Mouse (Mus musculus): ENCODE measurements around the gene Agap1. TPM values are rescaled to one million over a fixed set of nuclear protein-coding genes. Genes with fewer than 3 reads are reported as not detected.

The Agap1 gene
- polyA plus RNA-seq, 1 experiment from 2014 or later, result 72.2 TPM

DNA sequence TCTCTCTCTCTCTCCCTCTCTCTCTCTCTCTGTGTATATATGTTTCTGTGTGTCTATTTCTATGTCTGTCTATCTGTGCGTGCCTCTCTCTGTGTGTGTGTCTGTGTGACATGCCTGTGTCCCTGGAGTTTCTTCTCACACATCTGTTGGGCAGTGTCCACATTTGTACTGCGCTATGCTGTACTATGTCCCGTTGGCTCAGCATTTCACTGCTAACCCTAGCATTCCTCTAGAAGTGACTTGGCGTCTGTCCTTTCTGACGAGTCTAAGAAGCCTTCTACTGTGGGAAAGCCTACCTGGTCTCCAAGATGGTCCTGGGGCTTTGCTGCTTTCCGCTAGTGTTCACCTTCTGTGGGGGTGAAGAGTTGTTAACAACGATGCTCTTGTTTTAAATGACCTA lies 368.4 kb downstream of the Agap1 start:
- H3K27me3 ChIP-seq (ENCODE audit: control insufficient read depth, insufficient read depth, low read length), result no peaks in the 10 kb centered on the region
- no peak for ATAC-seq (ENCODE audit: low FRiP score)
- no peak overlapping the region for H3K9ac ChIP-seq
- H3K27ac ChIP-seq, result no peak overlapping the region
- DNase-seq (ENCODE audit: low spot score), result no peak
- H3K9me3 ChIP-seq (ENCODE audit: control insufficient read depth, low read length), result no peaks in the 10 kb centered on the region
- no peak overlapping the region for H3K4me3 ChIP-seq (replicated peaks; ENCODE audit: low read length)
- H3K4me2 ChIP-seq (replicated peaks), result no peak overlapping the region
- H3K36me3 ChIP-seq (replicated peaks; ENCODE audit: control insufficient read depth, insufficient read depth), result no peaks in the 10 kb centered on the region
- WGBS, result 86% methylated on average over 7 of the region's 7 CpGs
- peaks cover 13% of the 10 kb centered on the region for H3K4me1 ChIP-seq (replicated peaks; ENCODE audit: control insufficient read depth, insufficient read depth, low read length)

DNA sequence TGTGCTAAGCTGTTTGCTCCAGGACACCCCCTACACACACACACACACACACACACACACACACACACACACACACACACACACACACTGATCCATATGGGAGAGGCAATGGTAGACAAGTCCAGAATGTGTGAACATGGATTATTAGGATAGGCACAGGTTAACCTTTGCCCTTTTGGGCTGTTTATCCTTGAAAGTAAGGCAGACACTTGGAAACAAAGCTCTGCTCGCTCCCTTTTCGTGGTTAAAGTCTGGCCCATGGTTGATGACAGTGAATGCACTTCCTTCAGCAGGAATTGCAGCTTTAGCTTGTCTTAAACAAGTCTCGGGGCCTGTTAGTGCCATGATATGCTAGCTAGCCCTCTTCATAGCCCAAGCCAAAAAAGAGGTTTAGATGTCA lies 372.4 kb downstream of the Agap1 start:
- Histone ChIP-seq H3K27ac (no peak overlapping the region), H3K9me3 (ENCODE audit: control insufficient read depth, low read length) (no peaks in the 10 kb centered on the region), H3K9ac (no peak overlapping the region), H3K4me3 (replicated peaks; ENCODE audit: low read length) (no peak overlapping the region), H3K27me3 (ENCODE audit: control insufficient read depth, insufficient read depth, low read length) (no peaks in the 10 kb centered on the region), H3K36me3 (replicated peaks; ENCODE audit: control insufficient read depth, insufficient read depth) (peaks cover 3% of the 10 kb centered on the region; the same call in 1 of the 2 replicates), H3K4me2 (replicated peaks) (no peak overlapping the region), H3K4me1 (replicated peaks; ENCODE audit: control insufficient read depth, insufficient read depth, low read length) (peaks cover 13% of the 10 kb centered on the region)
- DNase-seq (ENCODE audit: low spot score), result no peak
- WGBS, result 49% methylated on average over 3 of the region's 3 CpGs
- no peak for ATAC-seq (ENCODE audit: low FRiP score)

DNA sequence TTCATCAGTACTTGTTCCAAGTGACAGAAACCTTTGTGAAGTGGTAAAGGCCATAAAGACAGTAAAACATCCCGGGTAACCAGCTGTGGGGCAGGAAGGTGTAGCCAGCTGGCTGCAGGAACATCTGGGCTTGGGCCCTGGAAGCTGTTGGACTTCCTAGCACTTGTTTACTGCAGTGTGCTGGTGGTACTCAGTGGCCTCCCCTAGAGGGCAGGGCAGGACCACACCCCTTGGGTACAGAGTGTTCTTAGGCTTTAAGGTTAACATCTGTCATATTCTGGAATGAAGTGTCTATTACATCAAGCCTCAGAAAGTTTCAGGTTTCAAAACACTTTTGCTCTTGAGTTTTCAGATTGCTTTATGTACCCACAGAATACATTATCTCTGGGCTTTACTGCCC lies 376.5 kb downstream of the Agap1 start:
- ATAC-seq (ENCODE audit: low FRiP score), result no peak
- peaks cover 26% of the 10 kb centered on the region for H3K36me3 ChIP-seq (replicated peaks; ENCODE audit: control insufficient read depth, insufficient read depth)

DNA sequence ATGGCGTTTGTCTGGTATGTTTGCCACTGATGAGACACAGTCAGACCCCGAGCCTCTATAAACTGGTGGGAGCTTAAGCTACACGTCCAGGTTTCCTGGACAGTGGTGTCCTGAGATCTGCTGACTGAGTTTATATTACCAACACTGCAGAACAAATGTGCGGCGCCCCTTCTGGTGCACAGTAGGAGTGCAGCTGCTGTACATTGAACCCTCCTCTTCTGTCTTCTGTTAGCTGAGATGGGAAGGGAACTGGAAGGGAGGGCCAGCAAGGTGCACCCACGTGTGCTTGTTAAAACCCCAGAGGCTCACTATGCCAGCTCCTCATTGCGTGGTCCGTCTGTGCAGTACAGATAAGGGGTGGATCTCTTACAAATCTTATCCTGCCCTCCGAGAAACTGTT lies 389.5 kb downstream of the Agap1 start:
- ATAC-seq (ENCODE audit: low FRiP score) (no peak), DNase-seq (ENCODE audit: low spot score) (no peak)
- Histone ChIP-seq H3K9me3 (ENCODE audit: control insufficient read depth, low read length) (no peaks in the 10 kb centered on the region), H3K4me1 (replicated peaks; ENCODE audit: control insufficient read depth, insufficient read depth, low read length) (peaks cover 34% of the 10 kb centered on the region), H3K36me3 (replicated peaks; ENCODE audit: control insufficient read depth, insufficient read depth) (peaks cover 38% of the 10 kb centered on the region), H3K4me3 (replicated peaks; ENCODE audit: low read length) (no peak overlapping the region), H3K9ac (no peak overlapping the region), H3K27ac (no peak overlapping the region), H3K27me3 (ENCODE audit: control insufficient read depth, insufficient read depth, low read length) (no peaks in the 10 kb centered on the region), H3K4me2 (replicated peaks) (no peak overlapping the region)
- 69% methylated on average over 9 of the region's 9 CpGs for WGBS

More for the DNA sequence above, 376.5 kb downstream of the Agap1 start:
- DNase-seq (ENCODE audit: low spot score), result no peak
- H3K9me3 ChIP-seq (ENCODE audit: control insufficient read depth, low read length), result no peaks in the 10 kb centered on the region
- no peaks in the 10 kb centered on the region for H3K4me1 ChIP-seq (replicated peaks; ENCODE audit: control insufficient read depth, insufficient read depth, low read length)
- H3K27ac ChIP-seq, result no peak overlapping the region
- no peak overlapping the region for H3K4me3 ChIP-seq (replicated peaks; ENCODE audit: low read length)
- 91% methylated on average over 1 of the region's 1 CpGs for WGBS
- H3K27me3 ChIP-seq (ENCODE audit: control insufficient read depth, insufficient read depth, low read length), result no peaks in the 10 kb centered on the region
- H3K9ac ChIP-seq, result no peak overlapping the region
- no peak overlapping the region for H3K4me2 ChIP-seq (replicated peaks)

DNA sequence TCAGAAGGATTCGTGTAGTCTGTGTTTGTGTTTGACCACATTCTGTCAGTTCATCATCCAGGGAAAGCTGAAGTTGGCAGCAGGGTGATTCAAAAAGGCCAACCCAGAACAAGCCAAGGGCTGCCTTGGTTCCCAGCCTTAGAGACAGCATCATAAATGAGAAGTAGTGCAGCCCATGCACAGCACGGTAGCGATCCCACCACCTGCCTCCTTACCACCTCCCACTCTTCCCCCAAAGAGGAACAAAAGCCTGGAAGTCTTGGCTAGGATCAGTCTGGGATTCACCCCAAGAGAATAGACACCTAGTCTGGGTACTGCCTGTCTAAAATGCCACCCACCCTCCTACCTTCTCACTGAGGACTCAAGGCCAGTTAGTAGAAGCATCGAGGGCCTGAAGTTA lies 390.9 kb downstream of the Agap1 start:
- Histone ChIP-seq H3K27ac (no peak overlapping the region), H3K4me3 (replicated peaks; ENCODE audit: low read length) (no peak overlapping the region), H3K4me1 (replicated peaks; ENCODE audit: control insufficient read depth, insufficient read depth, low read length) (peaks cover 46% of the 10 kb centered on the region), H3K4me2 (replicated peaks) (no peak overlapping the region), H3K36me3 (replicated peaks; ENCODE audit: control insufficient read depth, insufficient read depth) (peaks cover 29% of the 10 kb centered on the region), H3K9me3 (ENCODE audit: control insufficient read depth, low read length) (no peaks in the 10 kb centered on the region), H3K9ac (no peak overlapping the region), H3K27me3 (ENCODE audit: control insufficient read depth, insufficient read depth, low read length) (no peaks in the 10 kb centered on the region)
- DNase-seq (ENCODE audit: low spot score) (no peak), ATAC-seq (ENCODE audit: low FRiP score) (no peak)
- 77% methylated on average over 4 of the region's 4 CpGs for WGBS

DNA sequence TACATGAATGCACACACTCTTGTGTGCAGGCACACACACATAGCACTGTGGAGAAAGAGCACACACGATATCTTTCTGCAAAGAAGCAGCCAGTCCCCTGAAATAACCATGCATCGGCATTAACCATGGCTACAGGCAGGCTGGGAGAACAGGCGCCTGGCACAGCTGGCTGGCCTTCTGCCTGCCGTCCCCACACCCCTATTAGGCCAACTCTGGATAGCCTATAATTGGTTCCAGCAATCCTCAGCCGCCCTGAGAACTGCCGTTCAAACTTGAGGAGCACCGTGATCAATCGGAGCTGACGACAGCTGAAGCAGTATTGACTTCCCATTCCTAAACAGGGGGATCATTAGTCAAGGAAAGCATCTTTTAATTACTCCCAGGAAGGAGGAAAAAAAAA lies 391.5 kb downstream of the Agap1 start:
- H3K36me3 ChIP-seq (replicated peaks; ENCODE audit: control insufficient read depth, insufficient read depth), result peaks cover 29% of the 10 kb centered on the region
- WGBS, result 48% methylated on average over 9 of the region's 9 CpGs
- no peak overlapping the region for H3K9ac ChIP-seq
- H3K4me1 ChIP-seq (replicated peaks; ENCODE audit: control insufficient read depth, insufficient read depth, low read length), result peaks cover 46% of the 10 kb centered on the region
- no peak overlapping the region for H3K27ac ChIP-seq
- H3K27me3 ChIP-seq (ENCODE audit: control insufficient read depth, insufficient read depth, low read length), result no peaks in the 10 kb centered on the region
- H3K9me3 ChIP-seq (ENCODE audit: control insufficient read depth, low read length), result no peaks in the 10 kb centered on the region
- ATAC-seq (ENCODE audit: low FRiP score) (no peak), DNase-seq (ENCODE audit: low spot score) (no peak)
- no peak overlapping the region for H3K4me3 ChIP-seq (replicated peaks; ENCODE audit: low read length)
- H3K4me2 ChIP-seq (replicated peaks), result no peak overlapping the region

DNA sequence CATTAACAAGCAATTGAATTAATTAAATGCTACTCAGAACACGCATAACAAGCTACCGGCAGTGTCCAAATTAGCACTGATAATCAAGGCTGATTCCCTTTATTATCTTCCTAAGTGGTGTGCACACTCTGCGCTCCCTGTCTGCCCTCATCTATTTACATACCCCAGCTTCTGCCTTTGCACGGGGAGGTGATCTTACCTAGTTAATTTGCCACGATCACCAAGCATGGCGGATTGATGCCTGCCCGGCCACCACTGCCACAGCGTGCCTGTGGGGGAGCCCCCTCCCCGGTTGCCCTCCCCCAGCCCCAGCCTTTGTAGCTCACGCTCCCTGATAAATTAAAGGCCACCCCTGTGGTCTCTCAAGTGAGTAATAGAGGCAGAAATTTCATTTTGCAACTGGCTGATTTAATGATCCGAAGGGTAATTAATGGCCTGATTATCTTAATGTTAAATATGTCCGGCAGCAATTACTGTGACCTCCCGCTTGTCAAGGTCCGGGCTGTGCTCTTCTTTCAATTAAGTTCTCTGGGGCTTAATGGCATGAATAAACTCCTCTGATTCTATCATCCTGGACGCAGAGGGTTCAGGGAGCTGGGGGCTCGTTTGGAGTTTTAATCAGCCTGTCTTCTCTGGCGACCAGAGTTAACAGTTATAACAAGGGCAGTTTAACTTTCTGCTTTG lies 393.9 kb downstream of the Agap1 start:
- Histone ChIP-seq H3K9me3 (ENCODE audit: control insufficient read depth, low read length) (no peaks in the 10 kb centered on the region), H3K36me3 (replicated peaks; ENCODE audit: control insufficient read depth, insufficient read depth) (peaks cover 8% of the 10 kb centered on the region), H3K4me2 (replicated peaks) (peak overlapping the region; percentile 7; the same call in 1 of the 2 replicates), H3K27ac (peak overlapping the region; percentile 36; the same call in 1 of the 2 replicates), H3K27me3 (ENCODE audit: control insufficient read depth, insufficient read depth, low read length) (no peaks in the 10 kb centered on the region), H3K4me3 (replicated peaks; ENCODE audit: low read length) (no peak overlapping the region), H3K4me1 (replicated peaks; ENCODE audit: control insufficient read depth, insufficient read depth, low read length) (peaks cover 46% of the 10 kb centered on the region), H3K9ac (0 out of 2 replicates have a peak overlapping the region, but pooled peaks have one; percentile 13)
- DNase-seq (ENCODE audit: low spot score) (no peak), ATAC-seq (ENCODE audit: low FRiP score) (peak; percentile 55)
- 16% methylated on average over 17 of the region's 17 CpGs for WGBS

DNA sequence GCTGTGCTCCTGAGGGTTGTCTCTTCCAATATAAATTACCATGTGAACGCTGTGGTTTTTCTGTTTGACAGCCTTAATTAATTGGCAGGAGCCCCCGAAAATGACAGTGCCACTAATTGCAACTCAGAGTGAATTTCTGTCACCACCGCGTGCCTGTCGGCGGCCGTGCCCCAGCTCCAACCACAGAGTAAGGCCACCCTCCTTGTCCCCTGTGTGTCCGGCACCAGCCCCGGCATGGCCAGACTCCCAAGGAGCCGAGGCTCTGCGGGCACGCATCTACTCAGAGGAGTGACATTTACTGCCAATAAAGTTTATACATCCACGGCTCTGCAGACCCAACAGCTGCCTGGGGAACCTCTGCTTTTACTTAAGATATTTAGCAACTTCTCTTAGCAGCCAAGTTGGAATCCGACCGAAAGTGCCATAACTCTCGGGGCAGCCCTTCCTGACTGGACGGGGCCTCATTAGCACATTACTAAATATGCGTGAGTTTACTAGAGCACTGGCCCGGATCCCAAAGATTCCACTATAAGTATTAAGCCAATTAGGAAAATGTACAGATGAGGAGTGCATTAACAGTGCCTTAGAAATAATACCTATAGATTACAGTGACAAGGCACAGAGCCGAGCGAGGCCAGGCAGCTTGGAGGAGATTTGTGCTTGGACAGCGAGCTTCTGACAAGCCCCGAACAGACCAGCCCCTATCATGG lies 394.7 kb downstream of the Agap1 start:
- WGBS, result 39% methylated on average over 23 of the region's 23 CpGs
- Histone ChIP-seq H3K27ac (no peak overlapping the region), H3K9me3 (ENCODE audit: control insufficient read depth, low read length) (no peaks in the 10 kb centered on the region), H3K4me3 (replicated peaks; ENCODE audit: low read length) (no peak overlapping the region), H3K4me2 (replicated peaks) (no peak overlapping the region), H3K4me1 (replicated peaks; ENCODE audit: control insufficient read depth, insufficient read depth, low read length) (peaks cover 46% of the 10 kb centered on the region), H3K27me3 (ENCODE audit: control insufficient read depth, insufficient read depth, low read length) (no peaks in the 10 kb centered on the region), H3K9ac (0 out of 2 replicates have a peak overlapping the region, but pooled peaks have one; percentile 8), H3K36me3 (replicated peaks; ENCODE audit: control insufficient read depth, insufficient read depth) (no peaks in the 10 kb centered on the region; the same call in 1 of the 2 replicates)
- ATAC-seq (ENCODE audit: low FRiP score) (peak; percentile 49; the same call in 1 of the 2 replicates), DNase-seq (ENCODE audit: low spot score) (no peak)

DNA sequence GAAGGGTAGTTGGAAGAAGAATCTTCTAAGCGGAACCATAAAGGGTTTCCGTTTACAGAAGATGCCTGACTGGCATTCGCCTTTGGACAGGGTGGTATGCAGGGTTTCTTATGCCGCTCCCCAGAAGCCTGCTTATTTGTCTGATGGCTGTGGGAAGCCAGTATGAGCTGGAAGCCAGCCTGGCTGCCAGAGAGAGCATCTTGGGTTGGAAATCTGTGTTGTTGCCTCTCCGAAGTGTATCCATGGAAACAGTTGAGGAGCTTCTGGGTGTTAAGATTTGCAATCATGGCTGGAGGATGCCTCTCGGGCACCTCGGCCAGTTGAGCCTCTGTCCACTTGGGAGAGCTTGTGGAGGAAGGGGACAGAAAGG lies 395.2 kb downstream of the Agap1 start:
- Histone ChIP-seq H3K9ac (0 out of 2 replicates have a peak overlapping the region, but pooled peaks have one; percentile 8), H3K36me3 (replicated peaks; ENCODE audit: control insufficient read depth, insufficient read depth) (no peaks in the 10 kb centered on the region), H3K27me3 (ENCODE audit: control insufficient read depth, insufficient read depth, low read length) (no peaks in the 10 kb centered on the region), H3K4me1 (replicated peaks; ENCODE audit: control insufficient read depth, insufficient read depth, low read length) (peaks cover 46% of the 10 kb centered on the region), H3K4me3 (replicated peaks; ENCODE audit: low read length) (no peak overlapping the region), H3K4me2 (replicated peaks) (no peak overlapping the region), H3K27ac (no peak overlapping the region), H3K9me3 (ENCODE audit: control insufficient read depth, low read length) (no peaks in the 10 kb centered on the region)
- no peak for ATAC-seq (ENCODE audit: low FRiP score)
- WGBS, result 57% methylated on average over 7 of the region's 7 CpGs
- DNase-seq (ENCODE audit: low spot score), result no peak

Data from hindbrain, embryonic 14.5 days (tissue).